Mouse (Mus musculus) cerebellum, adult 18-20 months (tissue): ENCODE measurements around the gene Zdhhc13.

Experiments
- DNase-seq, 2 experiments: peaks; one replicate each; pipeline ENCODE4 v3.0.0; 2021

Zdhhc13 gene

GRCm38 (mm10) chr7:48788851-48789572, at the start of gene Zdhhc13:
Gene Zdhhc13, plus strand, starts transcription at chr7:48789003.
- DNase-seq = peak; percentile 92 to 97

DNA sequence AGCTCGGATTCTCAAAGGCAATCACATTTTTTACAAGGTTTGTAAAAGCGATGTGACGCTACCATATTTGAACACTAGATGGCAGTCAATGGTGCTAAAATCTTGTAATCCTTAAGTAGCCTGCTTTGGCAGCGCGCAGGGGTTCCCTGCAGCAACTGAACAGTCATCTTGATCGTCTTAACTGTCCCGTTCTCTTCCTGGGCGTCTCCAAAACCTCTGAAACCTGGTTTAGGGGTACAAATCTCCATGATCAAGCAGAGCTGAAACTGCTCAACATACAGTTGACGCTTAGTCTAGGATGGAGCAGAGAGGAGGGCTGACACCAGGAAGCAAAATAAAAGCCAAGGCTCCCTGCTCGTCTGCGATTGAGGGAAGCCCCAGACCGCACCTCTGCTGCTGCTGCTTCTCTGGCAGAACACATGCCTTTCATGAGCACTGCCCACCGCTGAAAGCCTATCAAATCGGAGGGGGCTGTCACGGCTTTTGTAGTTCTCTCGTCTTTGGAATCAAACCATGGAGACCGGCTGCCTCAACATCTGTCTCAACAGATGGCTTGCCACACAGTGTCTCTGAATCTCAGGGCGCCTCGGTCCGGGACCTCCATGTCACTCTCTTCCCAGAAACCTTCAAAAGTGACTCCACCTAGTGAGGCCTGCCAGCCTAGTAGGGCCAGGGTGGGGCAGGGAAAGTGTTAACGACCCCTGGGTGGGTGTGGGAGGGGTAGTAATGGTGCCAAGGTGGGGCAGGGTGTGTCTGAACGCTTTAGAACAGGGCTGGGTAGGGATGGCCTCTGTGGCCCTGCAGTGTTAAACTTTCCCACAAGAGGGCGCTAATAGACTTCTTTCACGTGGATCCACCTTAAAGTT, 39.3 kb upstream of the Zdhhc13 start:
- DNase-seq = peak; percentile 87 to 90

DNA sequence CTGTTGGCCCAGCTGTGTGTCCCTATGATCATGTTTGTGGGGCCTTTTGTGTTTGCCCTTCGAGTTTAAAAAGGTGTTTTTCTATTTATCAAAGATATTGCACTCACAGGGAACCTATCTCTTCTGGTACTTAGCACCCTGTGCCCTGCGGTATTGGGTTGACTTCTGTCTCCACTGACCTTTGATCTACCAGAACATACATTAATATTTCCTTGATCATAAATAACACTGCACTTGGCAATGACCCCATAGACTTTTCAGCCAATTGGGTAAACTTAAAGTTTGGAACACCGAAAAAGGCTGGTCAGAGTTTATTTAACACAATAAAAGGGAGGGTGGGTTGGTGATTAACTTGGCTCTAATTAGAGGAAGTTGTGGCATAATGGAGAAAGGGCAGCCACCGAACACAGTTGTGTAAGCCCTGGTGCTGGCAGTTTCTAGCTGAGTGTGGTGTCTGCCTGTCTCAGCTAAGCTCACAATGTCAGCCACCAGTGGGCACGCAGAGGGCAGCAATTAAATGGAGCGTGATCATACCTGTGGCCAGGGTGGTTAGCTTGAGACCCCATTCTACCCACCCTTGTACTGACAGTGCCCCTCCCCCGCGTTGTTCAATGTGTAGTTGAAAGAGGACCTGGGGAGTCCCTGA, 38.5 kb upstream of the Zdhhc13 start:
- DNase-seq = no peak

DNA sequence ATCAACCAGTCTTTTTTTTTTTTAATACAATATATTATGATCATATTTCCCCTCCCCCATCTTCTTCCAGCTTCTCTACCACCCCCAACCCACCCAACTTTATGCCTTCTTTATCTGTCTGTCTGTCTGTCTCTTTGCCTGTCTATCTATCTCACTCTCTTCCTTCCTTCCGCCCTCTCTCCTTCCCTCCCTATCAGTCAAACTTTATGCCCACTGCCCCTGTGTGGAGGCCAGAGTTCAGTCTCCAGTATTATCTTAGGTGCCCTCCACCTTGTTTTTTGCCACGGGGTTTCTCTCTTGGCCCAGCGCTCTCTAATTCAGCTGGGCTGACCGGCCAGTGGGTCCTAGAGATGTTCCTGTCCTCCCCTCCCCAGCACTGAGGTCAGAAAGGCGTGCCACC, 37.6 kb upstream of the Zdhhc13 start:
- no peak for DNase-seq

DNA sequence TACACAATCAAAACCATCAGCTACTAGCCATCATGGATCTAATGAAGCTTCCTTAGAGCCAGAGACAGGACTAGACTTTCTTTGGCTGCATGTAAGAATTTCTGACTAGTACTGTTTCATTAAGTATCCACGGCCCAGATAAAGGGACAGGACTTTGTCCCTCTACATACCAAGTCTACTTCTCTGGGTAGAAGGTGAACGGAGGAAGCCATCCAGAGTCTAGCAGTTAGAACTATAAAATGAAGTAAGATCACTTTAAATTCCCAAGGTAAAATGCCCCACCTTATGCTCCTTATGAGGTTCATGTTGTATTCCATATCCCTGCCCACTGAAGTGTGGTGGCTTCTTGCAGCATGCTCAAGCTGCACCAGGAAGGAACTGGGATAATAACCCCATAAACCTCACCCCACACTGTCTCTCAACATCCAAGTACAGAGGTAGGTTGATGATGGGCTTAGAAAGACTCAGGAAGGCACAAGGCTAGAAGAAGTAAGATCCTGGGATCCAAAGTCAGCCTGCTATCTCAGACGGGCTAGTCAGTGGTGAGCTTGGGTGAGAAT, 34.3 kb upstream of the Zdhhc13 start:
- DNase-seq = no peak

GRCm38 (mm10) chr7:48755825-48756224, 33.0 kb upstream of the Zdhhc13 start:
- DNase-seq = no peak

DNA sequence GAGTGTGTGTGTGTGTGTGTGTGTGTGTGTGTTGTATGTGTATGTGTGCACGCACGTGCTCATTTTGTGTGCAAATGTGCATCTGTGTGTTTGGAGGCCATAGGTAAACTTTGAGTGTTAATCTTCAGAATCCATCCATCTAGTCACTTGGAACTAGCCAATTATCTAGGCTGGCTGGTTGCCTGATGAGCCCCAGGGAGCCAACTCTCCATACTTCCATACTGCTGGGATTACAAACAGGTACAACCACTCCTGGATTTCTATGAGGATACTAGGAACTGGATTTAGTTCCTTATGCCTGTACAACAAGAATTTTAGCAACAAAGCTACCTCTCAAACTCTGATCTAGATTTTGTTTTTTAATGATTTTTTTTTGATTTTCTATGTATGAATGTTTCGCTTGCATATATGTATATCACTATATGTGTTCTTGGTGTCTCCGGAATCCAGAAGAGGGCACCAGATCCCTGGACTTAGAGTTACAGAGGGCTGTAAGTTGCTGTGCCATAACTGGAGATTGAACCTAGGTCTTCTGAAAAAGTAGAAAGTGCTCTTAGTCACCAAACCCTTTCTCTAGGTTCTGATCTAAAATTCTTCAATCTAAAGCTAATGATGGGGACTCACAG, 32.4 kb upstream of the Zdhhc13 start:
- DNase-seq = peak in 1 of 2 experiments; percentile 15

DNA sequence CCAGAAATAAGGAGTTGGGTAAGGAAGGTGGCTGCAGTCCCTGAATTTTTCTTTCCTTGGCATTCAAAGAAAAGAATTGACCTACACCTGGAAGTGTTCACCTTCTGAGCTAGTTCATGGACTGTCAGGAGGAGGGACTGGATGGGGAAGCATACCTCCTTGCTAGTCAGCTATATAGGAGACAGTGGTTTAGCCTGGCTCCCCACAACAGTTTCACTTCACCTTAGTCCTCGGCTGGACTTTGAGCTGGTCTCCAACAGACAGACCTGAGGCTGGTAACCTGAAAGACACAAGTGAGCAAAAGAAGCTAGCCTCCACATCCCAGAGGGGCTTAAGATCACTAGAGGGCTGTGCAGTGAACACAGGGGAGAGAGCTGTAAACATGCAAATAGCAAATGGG, 30.7 kb upstream of the Zdhhc13 start:
- DNase-seq = no peak

DNA sequence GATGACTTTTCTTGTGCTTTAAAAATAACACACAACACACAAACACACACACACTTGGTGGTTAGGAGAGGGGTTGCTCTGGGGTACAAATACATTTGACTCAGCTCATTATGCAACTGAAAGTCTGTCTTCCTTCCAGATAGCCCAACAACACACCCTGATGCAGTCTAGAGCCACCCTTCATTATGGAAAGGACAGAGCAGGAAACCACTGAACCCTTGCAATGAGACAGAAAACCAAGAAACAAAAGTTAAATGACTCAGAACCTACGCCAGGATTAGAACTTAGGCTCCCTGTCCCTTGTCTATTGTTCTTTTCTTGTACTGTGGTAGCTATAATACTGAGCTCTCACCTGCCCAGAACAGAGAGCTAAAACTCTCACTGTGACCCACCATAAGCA, 28.0 kb upstream of the Zdhhc13 start:
- DNase-seq = no peak

- no peak for DNase-seq
Observed at GRCm38 (mm10) chr7:48762289-48762688, 26.5 kb upstream of the Zdhhc13 start.

DNA sequence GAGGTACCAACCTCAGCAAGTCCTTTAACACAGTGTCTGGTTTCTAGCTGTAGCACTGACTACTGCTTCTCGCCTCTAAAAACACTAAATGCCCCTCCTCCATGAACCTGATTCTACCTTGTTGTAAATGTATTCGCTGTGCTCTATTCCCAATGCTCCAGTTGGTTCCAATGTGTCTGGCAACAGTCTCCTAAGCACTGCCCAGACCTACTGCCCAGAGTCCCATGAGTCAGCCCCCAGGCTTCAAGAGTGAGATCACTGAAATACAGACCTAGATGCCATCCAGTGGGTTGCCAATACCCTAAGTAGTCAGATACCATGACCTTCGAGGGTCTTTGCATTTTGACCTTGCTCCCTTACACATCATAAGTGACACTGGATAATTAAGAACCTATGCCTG, 26.1 kb upstream of the Zdhhc13 start:
- DNase-seq = no peak

GRCm38 (mm10) chr7:48765959-48766358, 22.8 kb upstream of the Zdhhc13 start:
- DNase-seq = no peak

DNA sequence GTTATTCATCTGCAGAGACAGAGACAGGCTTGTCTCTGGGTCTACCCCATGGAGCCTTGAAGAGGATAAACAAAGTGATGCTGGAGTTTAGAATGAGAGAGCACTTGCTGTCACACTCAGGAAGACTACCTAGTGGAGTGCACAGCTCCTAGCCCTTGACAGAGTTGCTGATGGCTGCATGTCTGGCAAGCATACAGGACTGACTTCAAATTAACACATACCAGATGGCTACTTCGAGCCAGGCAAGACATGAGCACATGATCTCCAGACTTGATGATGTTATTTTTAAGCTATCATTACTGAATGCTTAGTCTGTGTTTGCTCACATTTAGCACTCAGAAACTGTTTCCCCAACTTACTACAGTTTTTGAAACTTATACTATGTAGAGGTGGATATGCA, 19.1 kb upstream of the Zdhhc13 start:
- no peak for DNase-seq

- DNase-seq = no peak
Observed at GRCm38 (mm10) chr7:48772060-48772734, 16.6 kb upstream of the Zdhhc13 start.

GRCm38 (mm10) chr7:48773333-48773732, 15.5 kb upstream of the Zdhhc13 start:
- no peak for DNase-seq

DNA sequence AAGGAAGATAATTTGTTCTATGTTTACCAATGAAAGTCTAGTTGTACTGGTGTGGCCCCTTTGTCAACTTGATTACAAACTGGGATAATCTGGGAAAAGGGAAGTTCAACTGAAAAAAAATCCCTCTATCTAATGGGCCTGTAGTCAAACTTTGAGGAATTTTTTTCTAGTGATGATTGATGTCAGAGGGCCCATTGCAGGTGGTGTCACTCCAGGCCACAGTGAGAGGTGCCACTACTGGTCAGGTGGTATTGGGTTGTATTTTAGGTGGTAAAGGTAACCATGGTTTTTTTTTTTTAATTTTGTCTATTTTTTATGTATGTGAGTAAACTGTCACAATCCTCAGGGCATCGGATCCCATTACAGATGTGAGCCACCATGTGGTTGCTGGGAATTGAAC, 14.2 kb upstream of the Zdhhc13 start:
- no peak for DNase-seq

GRCm38 (mm10) chr7:48775436-48775835, 13.4 kb upstream of the Zdhhc13 start:
- DNase-seq = no peak

- peak; percentile 26 to 32 for DNase-seq
Observed at GRCm38 (mm10) chr7:48777721-48778504, 10.9 kb upstream of the Zdhhc13 start.

DNA sequence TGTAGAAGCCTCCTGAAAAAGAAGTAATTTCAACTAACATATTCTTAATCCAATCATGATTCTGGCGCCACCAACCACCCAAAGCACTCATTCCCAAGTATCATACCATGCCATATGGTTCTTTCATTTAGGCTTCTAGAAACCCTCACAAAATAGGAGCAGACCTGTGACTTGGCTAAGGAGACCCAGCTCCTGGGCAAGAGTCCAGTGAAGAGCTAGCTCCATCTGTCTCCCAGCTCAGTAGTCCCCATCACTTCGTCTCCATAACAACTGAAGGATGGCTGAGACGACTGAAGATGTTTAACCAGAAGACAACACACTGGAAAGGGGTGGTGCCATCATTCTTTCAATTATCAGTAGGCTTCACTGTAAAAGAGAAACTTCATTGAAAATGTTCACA, 9.7 kb upstream of the Zdhhc13 start:
- peak; percentile 85 to 91 for DNase-seq

DNA sequence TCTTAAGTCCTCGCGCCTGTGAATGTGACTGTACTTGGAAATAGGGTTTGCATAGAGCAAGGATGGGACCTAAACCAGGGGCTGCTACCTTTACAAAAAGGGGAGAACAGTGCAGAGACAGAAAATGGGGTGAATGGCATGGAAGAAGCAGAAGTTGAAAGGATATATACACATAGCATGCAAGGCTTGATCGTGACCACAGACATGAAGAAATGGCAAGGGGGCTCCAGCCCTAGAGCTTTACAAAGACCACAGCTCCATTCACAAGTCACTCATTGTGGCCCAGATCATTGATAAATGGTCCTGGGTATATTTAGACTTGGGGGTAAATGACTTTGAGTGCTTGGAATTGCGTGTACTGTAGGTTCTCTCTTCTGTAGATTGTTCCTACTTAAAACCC, 6.4 kb upstream of the Zdhhc13 start:
- no peak for DNase-seq

DNA sequence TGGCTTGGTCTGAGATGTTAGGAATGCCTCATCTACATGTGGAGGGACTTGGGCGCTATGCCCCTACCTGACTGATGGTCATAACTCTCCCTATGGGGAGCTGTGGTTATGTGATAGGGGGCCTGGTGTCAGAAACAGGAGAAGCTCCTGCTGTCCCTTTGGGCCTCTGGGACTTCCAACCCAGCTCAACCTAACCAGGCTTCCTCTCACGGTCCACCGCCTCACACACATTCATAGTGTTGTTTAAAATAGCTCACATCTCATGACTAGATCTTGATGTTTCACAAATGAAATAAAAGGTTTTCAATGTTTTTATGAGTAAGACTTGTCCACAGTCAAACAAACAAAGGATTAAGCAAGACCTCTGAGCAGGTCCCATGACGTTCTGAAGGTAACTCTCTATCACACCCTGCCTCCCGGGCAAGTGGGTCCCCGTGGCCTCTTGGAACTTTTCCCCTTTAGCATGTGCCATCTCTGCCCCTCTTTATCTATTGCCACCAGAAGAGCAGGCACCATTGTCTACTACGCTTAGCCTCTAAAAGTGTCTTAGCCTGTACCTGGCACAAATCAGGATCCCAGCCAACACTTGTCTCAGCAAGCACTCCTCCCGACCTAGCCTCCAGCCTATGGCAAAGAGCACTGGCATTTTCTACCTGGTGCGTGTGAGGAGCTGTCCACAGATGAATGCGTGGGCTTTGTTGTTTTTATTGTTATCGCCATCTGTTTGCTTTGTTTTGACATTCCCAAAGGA, 3.9 kb upstream of the Zdhhc13 start:
- DNase-seq = peak; percentile 33 to 39
